Mouse (Mus musculus): ENCODE measurements around the gene Vmp1. TPM values are rescaled to one million over a fixed set of nuclear protein-coding genes. Genes with fewer than 3 reads are reported as not detected.

The Vmp1 gene
- polyA plus RNA-seq, 2 experiments: 49.5 to 98.3 TPM

DNA sequence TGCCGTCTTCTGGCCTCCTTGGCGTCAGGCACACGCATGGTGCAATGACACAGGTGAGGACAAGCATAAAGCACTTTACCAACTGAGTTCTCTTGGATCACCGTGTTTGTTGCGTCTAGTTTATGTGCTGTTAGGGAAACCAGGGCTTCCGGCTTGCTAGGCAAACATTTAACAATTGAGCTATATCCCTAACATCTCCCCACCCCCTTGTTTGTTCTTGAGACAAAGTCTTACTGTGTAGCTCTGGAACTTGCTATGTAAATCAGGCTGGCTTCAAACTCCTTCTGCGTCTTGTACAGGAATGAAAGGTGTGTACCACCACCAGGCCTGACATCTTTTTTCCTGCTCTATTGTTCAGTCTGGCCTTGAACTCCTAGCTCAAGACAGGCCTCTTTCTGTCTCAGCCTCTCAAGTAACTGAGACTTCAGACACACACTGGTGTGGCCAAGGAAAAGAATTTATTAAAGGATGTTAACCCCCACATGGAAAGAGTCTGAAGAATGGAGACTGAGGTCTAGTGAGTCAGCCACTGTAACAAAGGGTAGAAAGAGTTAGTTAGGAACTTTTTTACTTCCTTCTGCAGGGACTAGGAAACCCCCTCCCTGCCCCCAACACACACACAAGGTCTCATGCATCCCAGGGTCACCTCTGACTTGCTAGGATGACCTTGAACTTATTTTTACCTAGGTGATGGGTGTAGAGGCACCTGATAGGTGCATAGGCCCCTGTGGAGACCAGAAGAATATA is 107.8 kb downstream of the Vmp1 start:
- Histone ChIP-seq H3K4me2 (replicated peaks; ENCODE audit: low read depth, low read length, severe bottlenecking) (no peak overlapping the region), H3K36me3 (ENCODE audit: control insufficient read depth, insufficient read depth, low read length) (no peaks in the 10 kb centered on the region), H3K27me3 (ENCODE audit: control insufficient read depth, insufficient read depth, low read length) (no peaks in the 10 kb centered on the region), H3K27ac (replicated peaks; ENCODE audit: low read depth, low read length) (no peak overlapping the region), H3K9ac (ENCODE audit: low read depth, low read length, severe bottlenecking) (no peak overlapping the region), H3K4me1 (ENCODE audit: control insufficient read depth, insufficient read depth, low read length) (peaks cover 17% of the 10 kb centered on the region), H3K4me3 (replicated peaks; ENCODE audit: low read length) (no peak overlapping the region), H3K9me3 (ENCODE audit: control insufficient read depth, low read length) (no peaks in the 10 kb centered on the region)
- 68% methylated on average over 7 of the region's 7 CpGs for WGBS
- ATAC-seq (ENCODE audit: low FRiP score, low read depth) (no peak), DNase-seq (ENCODE audit: low spot score) (no peak)
- no peak for TF ChIP-seq POLR2A (IDR thresholded peaks at IDR 0.05; ENCODE audit: borderline replicate concordance, extremely low read depth, insufficient read depth, insufficient read length)

DNA sequence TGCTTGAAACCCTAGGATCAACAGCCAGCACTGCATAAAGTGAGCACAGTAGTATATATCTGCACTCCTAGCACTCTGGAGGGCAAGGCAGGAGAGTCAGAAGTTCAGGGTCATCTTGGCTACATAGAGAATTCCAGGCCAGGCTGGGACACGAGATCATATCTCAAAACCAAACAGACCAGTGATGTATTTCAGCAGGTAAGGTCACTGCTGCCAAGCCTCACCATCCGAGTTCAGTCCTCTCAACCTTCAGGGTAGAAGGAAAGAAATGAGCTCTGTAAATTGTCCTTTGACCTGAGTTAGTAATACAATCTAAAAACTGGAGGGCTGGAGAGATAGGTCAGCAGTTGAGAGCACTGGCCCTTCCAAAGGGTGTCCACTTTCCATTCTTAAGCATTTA is 109.2 kb downstream of the Vmp1 start:
- Histone ChIP-seq H3K4me2 (replicated peaks; ENCODE audit: low read depth, low read length, severe bottlenecking) (no peak overlapping the region), H3K27me3 (ENCODE audit: control insufficient read depth, insufficient read depth, low read length) (no peaks in the 10 kb centered on the region), H3K4me3 (replicated peaks; ENCODE audit: low read length) (no peak overlapping the region), H3K27ac (replicated peaks; ENCODE audit: low read depth, low read length) (no peak overlapping the region), H3K36me3 (ENCODE audit: control insufficient read depth, insufficient read depth, low read length) (no peaks in the 10 kb centered on the region), H3K9ac (ENCODE audit: low read depth, low read length, severe bottlenecking) (no peak overlapping the region), H3K4me1 (ENCODE audit: control insufficient read depth, insufficient read depth, low read length) (peaks cover 20% of the 10 kb centered on the region), H3K9me3 (ENCODE audit: control insufficient read depth, low read length) (no peaks in the 10 kb centered on the region)
- WGBS: 63% methylated on average over 2 of the region's 2 CpGs
- no peak for TF ChIP-seq POLR2A (IDR thresholded peaks at IDR 0.05; ENCODE audit: borderline replicate concordance, extremely low read depth, insufficient read depth, insufficient read length)
- no peak for DNase-seq (ENCODE audit: low spot score)
- no peak for ATAC-seq (ENCODE audit: low FRiP score, low read depth)

DNA sequence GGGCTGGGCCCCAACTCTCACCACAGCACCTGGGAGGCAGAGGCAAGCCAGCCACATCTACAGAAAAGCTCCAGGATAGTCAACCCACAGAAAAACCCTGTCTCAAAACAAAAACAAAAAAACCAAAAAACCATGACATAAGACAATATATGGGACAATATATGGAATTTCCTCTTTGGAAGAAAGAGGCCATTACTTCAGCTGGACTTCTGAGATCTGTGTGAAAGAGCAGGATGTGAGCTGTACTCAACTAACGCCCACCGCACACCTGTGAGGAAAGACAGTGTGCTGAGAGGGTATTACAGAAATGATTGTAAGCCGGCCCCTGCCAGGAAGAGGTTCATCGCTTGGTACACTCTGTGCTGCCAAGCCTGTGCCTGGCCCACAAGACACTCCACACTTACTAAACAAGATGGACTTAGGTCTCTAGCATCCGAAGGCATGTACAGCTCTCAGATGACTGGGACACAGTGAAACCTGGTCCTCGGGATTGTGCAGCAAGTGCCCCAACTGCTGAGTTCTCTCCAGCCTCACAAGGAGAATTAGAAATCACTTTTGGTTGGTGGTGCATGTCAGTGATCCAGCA is 109.9 kb downstream of the Vmp1 start:
- ATAC-seq (ENCODE audit: low FRiP score, low read depth) (no peak), DNase-seq (ENCODE audit: low spot score) (no peak)
- TF ChIP-seq POLR2A (IDR thresholded peaks at IDR 0.05; ENCODE audit: borderline replicate concordance, extremely low read depth, insufficient read depth, insufficient read length): no peak
- peaks cover 20% of the 10 kb centered on the region for H3K4me1 ChIP-seq (ENCODE audit: control insufficient read depth, insufficient read depth, low read length)
- no peak overlapping the region for H3K27ac ChIP-seq (replicated peaks; ENCODE audit: low read depth, low read length)
- no peaks in the 10 kb centered on the region for H3K36me3 ChIP-seq (ENCODE audit: control insufficient read depth, insufficient read depth, low read length)
- H3K9me3 ChIP-seq (ENCODE audit: control insufficient read depth, low read length): no peaks in the 10 kb centered on the region
- H3K4me3 ChIP-seq (replicated peaks; ENCODE audit: low read length): no peak overlapping the region
- H3K27me3 ChIP-seq (ENCODE audit: control insufficient read depth, insufficient read depth, low read length): no peaks in the 10 kb centered on the region
- H3K4me2 ChIP-seq (replicated peaks; ENCODE audit: low read depth, low read length, severe bottlenecking): no peak overlapping the region
- no peak overlapping the region for H3K9ac ChIP-seq (ENCODE audit: low read depth, low read length, severe bottlenecking)
- WGBS: 79% methylated on average over 6 of the region's 6 CpGs

DNA sequence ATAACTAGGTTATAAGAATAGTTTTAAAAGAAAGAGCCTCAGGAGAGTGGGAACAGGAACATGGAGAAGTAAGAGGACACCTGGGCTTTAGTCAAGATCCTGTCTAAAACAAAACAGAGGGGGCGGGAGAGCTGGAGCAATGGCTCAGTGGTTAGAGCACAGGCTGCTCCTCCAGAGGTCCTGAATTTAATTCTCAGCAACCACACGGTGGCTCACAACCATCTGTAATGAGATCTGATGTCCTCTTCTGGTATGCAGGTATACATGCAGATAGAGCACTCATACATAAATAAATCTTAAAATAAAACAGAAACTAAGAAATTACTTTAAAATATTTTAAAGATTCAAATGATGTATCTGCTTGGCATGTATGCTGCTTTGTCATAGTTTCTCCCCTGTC is 111.0 kb downstream of the Vmp1 start:
- ATAC-seq (ENCODE audit: low FRiP score, low read depth) (no peak), DNase-seq (ENCODE audit: low spot score) (no peak)
- no peaks in the 10 kb centered on the region; the same call in 1 of the 2 replicates for H3K36me3 ChIP-seq (ENCODE audit: control insufficient read depth, insufficient read depth, low read length)

DNA sequence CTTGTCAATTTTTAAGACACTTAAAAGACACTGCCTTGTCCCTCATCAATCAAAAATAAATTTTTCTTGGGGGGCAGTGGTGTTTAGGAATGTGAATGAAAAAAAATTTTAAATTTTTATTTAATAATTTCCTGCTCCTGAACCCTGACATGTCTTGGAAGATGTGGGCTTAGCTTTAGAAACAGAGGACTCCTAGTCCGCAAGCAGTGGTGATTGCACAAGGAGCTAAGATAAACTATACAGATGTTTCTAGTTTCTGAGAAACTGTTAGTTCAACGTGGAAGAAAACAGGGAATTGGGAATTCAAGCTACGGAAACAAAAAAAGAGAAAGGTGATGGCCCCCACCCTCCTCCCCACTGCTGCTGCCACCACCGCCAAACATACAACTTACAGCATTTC is 111.8 kb downstream of the Vmp1 start:
- 40% methylated on average over 4 of the region's 4 CpGs for WGBS

More for the DNA sequence above, 111.0 kb downstream of the Vmp1 start:
- Histone ChIP-seq H3K4me1 (ENCODE audit: control insufficient read depth, insufficient read depth, low read length) (peaks cover 20% of the 10 kb centered on the region), H3K4me2 (replicated peaks; ENCODE audit: low read depth, low read length, severe bottlenecking) (no peak overlapping the region), H3K4me3 (replicated peaks; ENCODE audit: low read length) (no peak overlapping the region), H3K27ac (replicated peaks; ENCODE audit: low read depth, low read length) (no peak overlapping the region), H3K27me3 (ENCODE audit: control insufficient read depth, insufficient read depth, low read length) (no peaks in the 10 kb centered on the region), H3K9me3 (ENCODE audit: control insufficient read depth, low read length) (no peaks in the 10 kb centered on the region), H3K9ac (ENCODE audit: low read depth, low read length, severe bottlenecking) (no peak overlapping the region)
- WGBS: 62% methylated on average over 2 of the region's 2 CpGs
- TF ChIP-seq POLR2A (IDR thresholded peaks at IDR 0.05; ENCODE audit: borderline replicate concordance, extremely low read depth, insufficient read depth, insufficient read length): no peak

More for the DNA sequence above, 111.8 kb downstream of the Vmp1 start:
- H3K9ac ChIP-seq (ENCODE audit: low read depth, low read length, severe bottlenecking): no peak overlapping the region
- TF ChIP-seq POLR2A (IDR thresholded peaks at IDR 0.05; ENCODE audit: borderline replicate concordance, extremely low read depth, insufficient read depth, insufficient read length): no peak
- H3K4me2 ChIP-seq (replicated peaks; ENCODE audit: low read depth, low read length, severe bottlenecking): no peak overlapping the region
- no peaks in the 10 kb centered on the region; the same call in 1 of the 2 replicates for H3K36me3 ChIP-seq (ENCODE audit: control insufficient read depth, insufficient read depth, low read length)
- ATAC-seq (ENCODE audit: low FRiP score, low read depth) (no peak), DNase-seq (ENCODE audit: low spot score) (no peak)
- H3K27me3 ChIP-seq (ENCODE audit: control insufficient read depth, insufficient read depth, low read length): no peaks in the 10 kb centered on the region
- H3K9me3 ChIP-seq (ENCODE audit: control insufficient read depth, low read length): no peaks in the 10 kb centered on the region
- no peak overlapping the region for H3K4me3 ChIP-seq (replicated peaks; ENCODE audit: low read length)
- H3K27ac ChIP-seq (replicated peaks; ENCODE audit: low read depth, low read length): peak overlapping the region; percentile 90
- peaks cover 20% of the 10 kb centered on the region for H3K4me1 ChIP-seq (ENCODE audit: control insufficient read depth, insufficient read depth, low read length)
